Mouse (Mus musculus) hindbrain, embryonic 15.5 days (tissue): ENCODE results near the gene Defb11. TPM values are rescaled to one million over a fixed set of nuclear protein-coding genes. Genes with fewer than 3 reads are reported as not detected.

Experiments
- polyA plus RNA-seq: library from polyadenylated mRNA; unstranded; fragments of >200 nt; fragmentation: Nextera tagmentation; extraction: Ambion mirVana; gene quantifications from 2 replicates; pipeline ENCODE4 v1.2.1, GENCODE M21; 2015

Defb11 gene
- polyA plus RNA-seq, 1 experiment from 2014 or later = 34.9 TPM

Other genes starting within 250 kb of the Defb11 start
- not detected in 2 replicates for gene Defa34, start 240.6 kb downstream of the Defb11 start, polyA plus RNA-seq
- gene AY761184, start 202.8 kb downstream of the Defb11 start, polyA plus RNA-seq = not detected in 2 replicates
- not detected in 2 replicates for gene Defa24, start 171.9 kb downstream of the Defb11 start, polyA plus RNA-seq
- gene Defb50, start 82.9 kb downstream of the Defb11 start, polyA plus RNA-seq = not detected in 2 replicates
- gene Defb2, start 66.5 kb downstream of the Defb11 start, polyA plus RNA-seq = not detected in 2 replicates
- gene Defb10, start 47.5 kb downstream of the Defb11 start, polyA plus RNA-seq = 1.4 and 1.5 TPM in 2 replicates
- 1.9 and 2.5 TPM in 2 replicates for gene Defb9, start 21.0 kb downstream of the Defb11 start, polyA plus RNA-seq
- gene Defb15, start 26.3 kb upstream of the Defb11 start, polyA plus RNA-seq = not detected in 2 replicates
- not detected in 2 replicates for gene Defb35, start 31.9 kb upstream of the Defb11 start, polyA plus RNA-seq
- not detected in 2 replicates for gene Defb13, start 40.4 kb upstream of the Defb11 start, polyA plus RNA-seq
- gene Fam90a1a, start 52.3 kb upstream of the Defb11 start, polyA plus RNA-seq = not detected in 2 replicates
- not detected in 2 replicates for gene Ccdc70, start 63.4 kb upstream of the Defb11 start, polyA plus RNA-seq
- 1.8 and 2.0 TPM in 2 replicates for gene Atp7b, start 153.9 kb upstream of the Defb11 start, polyA plus RNA-seq
- 37.9 and 40.9 TPM in 2 replicates for gene Alg11, start 154.3 kb upstream of the Defb11 start, polyA plus RNA-seq
- gene Nek5, start 218.6 kb upstream of the Defb11 start, polyA plus RNA-seq = 1.2 and 1.6 TPM in 2 replicates